Mouse (Mus musculus) thymus, postnatal 4 days (tissue): ENCODE measurements around the gene Thsd7b.
"Not testable (repeated sequence)": the region's sequence is repeated elsewhere in the genome, so short reads cannot be mapped to it uniquely, and the experiment has no call there.

Experiments
- DNase-seq: peaks from one replicate; pipeline ENCODE4 v3.0.0; 2021

Gene Thsd7b

GRCm38 (mm10) chr1:130167260-130167659 lies 894.2 kb downstream of the Thsd7b start:
- no peak for DNase-seq

- no peak for DNase-seq
These were observed 896.8 kb downstream of the Thsd7b start for GRCm38 (mm10) chr1:130169875-130170274.

- DNase-seq: no peak
These were observed 897.2 kb downstream of the Thsd7b start for GRCm38 (mm10) chr1:130170290-130170689.

GRCm38 (mm10) chr1:130186836-130187235 lies 913.7 kb downstream of the Thsd7b start:
- DNase-seq: not testable (repeated sequence)

- DNase-seq: no peak
These were observed 919.3 kb downstream of the Thsd7b start for GRCm38 (mm10) chr1:130192190-130193028.

GRCm38 (mm10) chr1:130217404-130217803 lies 944.3 kb downstream of the Thsd7b start:
- no peak for DNase-seq

GRCm38 (mm10) chr1:130222904-130223303 lies 949.8 kb downstream of the Thsd7b start:
- DNase-seq: no peak

GRCm38 (mm10) chr1:130245563-130245962 lies 972.5 kb downstream of the Thsd7b start:
- no peak for DNase-seq

- DNase-seq: not testable (repeated sequence)
These were observed 973.2 kb downstream of the Thsd7b start for GRCm38 (mm10) chr1:130246264-130246663.

- DNase-seq: not testable (repeated sequence)
These were observed 973.8 kb downstream of the Thsd7b start for GRCm38 (mm10) chr1:130246930-130247329.

GRCm38 (mm10) chr1:130262046-130262445 lies 988.9 kb downstream of the Thsd7b start:
- DNase-seq: no peak
